Mouse (Mus musculus): ENCODE results near the gene Dclre1a.

- TF ChIP-seq CTCF (conservative IDR thresholded peaks at IDR 0.05 in 1 of 2, IDR thresholded peaks at IDR 0.05 in 1 of 2; ENCODE audit: low read depth in 2 of 2, low read length in 2 of 2) (no peak), USF1 (IDR thresholded peaks at IDR 0.05; ENCODE audit: low read depth, low read length) (no peak), POLR2A (IDR thresholded peaks at IDR 0.05; ENCODE audit: low read depth, low read length) (peak; percentile 78), ZC3H11A (IDR thresholded peaks at IDR 0.05; ENCODE audit: low read depth, low read length) (peak; percentile 98), TBP (conservative IDR thresholded peaks at IDR 0.05; ENCODE audit: low read depth, low read length) (no peak; the same call in 1 of the 2 replicates), MEF2A (IDR thresholded peaks at IDR 0.05; ENCODE audit: borderline replicate concordance, low read depth, low read length) (no peak; the same call in 1 of the 2 replicates), EP300 (IDR thresholded peaks at IDR 0.05; ENCODE audit: low read length) (no peak), ETS1 (conservative IDR thresholded peaks at IDR 0.05; ENCODE audit: low read depth, low read length) (no peak), MAX (IDR thresholded peaks at IDR 0.05; ENCODE audit: low read length) (peak; percentile 21; the same call in 1 of the 2 replicates), MXI1 (IDR thresholded peaks at IDR 0.05; ENCODE audit: low read depth, low read length) (no peak), MYC (IDR thresholded peaks at IDR 0.05; ENCODE audit: low read depth, low read length) (no peak), MAZ (IDR thresholded peaks at IDR 0.05; ENCODE audit: low read depth, low read length) (peak; percentile 62; the same call in 1 of the 2 replicates), ELF1 (IDR thresholded peaks at IDR 0.05; ENCODE audit: low read depth, low read length) (peak; percentile 72)
These were observed 409 bp upstream of the Dclre1a start, which contains the start of gene Nhlrc2 for GRCm38 (mm10) chr19:56548230-56549032.

Measured in CH12.LX (cell line).